Mouse (Mus musculus) yolk sac, embryonic 10.5 days (tissue): ENCODE measurements around the gene Loxl4.
A peak's percentile ranks its signal among the peaks of the same experiment; 100 is the strongest.

Experiments
- DNase-seq: peaks from one replicate; pipeline ENCODE4 v3.0.0-alpha.2; 2017; ENCODE audit warnings: low spot score

The Loxl4 gene

GRCm38 (mm10) chr19:42612654-42613053 lies at the start of gene Loxl4:
Gene Loxl4, minus strand, starts transcription at chr19:42612813.
- DNase-seq = no peak

- DNase-seq = no peak
These were observed 49.0 kb upstream of the Loxl4 start for GRCm38 (mm10) chr19:42661430-42662164.

GRCm38 (mm10) chr19:42660244-42660565 lies 47.6 kb upstream of the Loxl4 start:
- DNase-seq = no peak

- DNase-seq = no peak
These were observed 47.0 kb upstream of the Loxl4 start for GRCm38 (mm10) chr19:42659354-42660243.

- DNase-seq = no peak
These were observed 46.0 kb upstream of the Loxl4 start for GRCm38 (mm10) chr19:42658435-42659135.

GRCm38 (mm10) chr19:42657769-42658168 lies 45.2 kb upstream of the Loxl4 start:
- DNase-seq = no peak

GRCm38 (mm10) chr19:42657306-42657705 lies 44.7 kb upstream of the Loxl4 start:
- DNase-seq = no peak

- DNase-seq = peak; percentile 45
These were observed 42.4 kb upstream of the Loxl4 start for GRCm38 (mm10) chr19:42655006-42655405.

GRCm38 (mm10) chr19:42653091-42653490 lies 40.5 kb upstream of the Loxl4 start:
- DNase-seq = no peak

- no peak for DNase-seq
These were observed 39.8 kb upstream of the Loxl4 start for GRCm38 (mm10) chr19:42652425-42652824.

- DNase-seq = no peak
These were observed 27.6 kb upstream of the Loxl4 start for GRCm38 (mm10) chr19:42640211-42640610.

- no peak for DNase-seq
These were observed 26.9 kb upstream of the Loxl4 start for GRCm38 (mm10) chr19:42639544-42639943.

- peak; percentile 51 for DNase-seq
These were observed 26.2 kb upstream of the Loxl4 start for GRCm38 (mm10) chr19:42638604-42639481.

GRCm38 (mm10) chr19:42636631-42637030 lies 24.0 kb upstream of the Loxl4 start:
- DNase-seq = peak; percentile 49

- DNase-seq = no peak
These were observed 21.0 kb upstream of the Loxl4 start for GRCm38 (mm10) chr19:42633650-42634049.

GRCm38 (mm10) chr19:42632301-42632700 lies 19.7 kb upstream of the Loxl4 start:
- DNase-seq = no peak

GRCm38 (mm10) chr19:42631541-42631961 lies 18.9 kb upstream of the Loxl4 start:
- DNase-seq = peak; percentile 49

- no peak for DNase-seq
These were observed 15.5 kb upstream of the Loxl4 start for GRCm38 (mm10) chr19:42628068-42628467.

- DNase-seq = no peak
These were observed 1.1 kb upstream of the Loxl4 start for GRCm38 (mm10) chr19:42613647-42614225.

GRCm38 (mm10) chr19:42613116-42613515 lies 503 bp upstream of the Loxl4 start:
- DNase-seq = no peak

GRCm38 (mm10) chr19:42611746-42612145 lies 867 bp downstream of the Loxl4 start:
- no peak for DNase-seq
